Mouse (Mus musculus) adrenal gland, postnatal 36 days (tissue): ENCODE results near the gene Prima1. TPM values are rescaled to one million over a fixed set of nuclear protein-coding genes. Genes with fewer than 3 reads are reported as not detected.

ENCODE experiments used
- DNase-seq, 2 experiments: peaks; one replicate each; pipeline ENCODE4 v3.0.0; 2021; ENCODE audit warnings: mixed read lengths in 1 of 2
- long read RNA-seq, 2 experiments: library from polyadenylated mRNA; stranded (forward); transcript quantifications; one replicate each; pipeline ENCODE4 v2.0.0; 2021; ENCODE audit warnings: borderline sequencing depth in 2 of 2
- total RNA-seq, 2 experiments: library from RNA; stranded (reverse); gene quantifications; 2 replicates each; pipeline ENCODE4 v1.2.3; 2021

Prima1 gene
- 1 to 10 TPM; 2.1 to 2.6 TPM for total RNA-seq
- long read RNA-seq, experiment 1 = 0 reads
- long read RNA-seq, experiment 2 = 0 reads

GRCm38 (mm10) chr12:103242083-103242581 is at the start of gene Prima1:
Gene Prima1, minus strand, starts transcription at chr12:103242150.
- peak; percentile 80 to 86 for DNase-seq

GRCm38 (mm10) chr12:103287276-103287675 is 45.3 kb upstream of the Prima1 start:
- DNase-seq = no peak

GRCm38 (mm10) chr12:103283411-103283810 is 41.5 kb upstream of the Prima1 start:
- no peak for DNase-seq

GRCm38 (mm10) chr12:103282936-103283335 is 41.0 kb upstream of the Prima1 start:
- DNase-seq = no peak

- peak; percentile 23 to 40 for DNase-seq
Measured at GRCm38 (mm10) chr12:103281912-103282311, 40.0 kb upstream of the Prima1 start.

GRCm38 (mm10) chr12:103281491-103281890 is 39.5 kb upstream of the Prima1 start:
- no peak for DNase-seq

- DNase-seq = no peak
Measured at GRCm38 (mm10) chr12:103276422-103276821, 34.5 kb upstream of the Prima1 start.

- DNase-seq = no peak
Measured at GRCm38 (mm10) chr12:103273732-103274131, 31.8 kb upstream of the Prima1 start.

GRCm38 (mm10) chr12:103273051-103273450 is 31.1 kb upstream of the Prima1 start:
- DNase-seq = no peak

- no peak for DNase-seq
Measured at GRCm38 (mm10) chr12:103272176-103272575, 30.2 kb upstream of the Prima1 start.

GRCm38 (mm10) chr12:103266605-103267004 is 24.7 kb upstream of the Prima1 start:
- DNase-seq = no peak

- peak; percentile 58 to 79 for DNase-seq
Measured at GRCm38 (mm10) chr12:103262017-103262865, 20.3 kb upstream of the Prima1 start.

GRCm38 (mm10) chr12:103252901-103253434 is 11.0 kb upstream of the Prima1 start:
- DNase-seq = no peak

GRCm38 (mm10) chr12:103251151-103251550 is 9.2 kb upstream of the Prima1 start:
- DNase-seq = peak; percentile 15 to 26

- DNase-seq = no peak
Measured at GRCm38 (mm10) chr12:103250333-103250732, 8.4 kb upstream of the Prima1 start.

GRCm38 (mm10) chr12:103243041-103243440 is 1.1 kb upstream of the Prima1 start:
- DNase-seq = no peak

- peak; percentile 78 to 83 for DNase-seq
Measured at GRCm38 (mm10) chr12:103242591-103243025, 658 bp upstream of the Prima1 start.

- DNase-seq = peak; percentile 49 to 64
Measured at GRCm38 (mm10) chr12:103241311-103242082, 453 bp downstream of the Prima1 start.

- DNase-seq = peak in 1 of 2 experiments; percentile 13
Measured at GRCm38 (mm10) chr12:103238924-103239460, 3.0 kb downstream of the Prima1 start.

GRCm38 (mm10) chr12:103235856-103236255 is 6.1 kb downstream of the Prima1 start:
- DNase-seq = no peak

- peak; percentile 59 to 68 for DNase-seq
Measured at GRCm38 (mm10) chr12:103235251-103235650, 6.7 kb downstream of the Prima1 start.

- DNase-seq = peak in 1 of 2 experiments; percentile 49
Measured at GRCm38 (mm10) chr12:103229058-103229457, 12.9 kb downstream of the Prima1 start.
